Mouse (Mus musculus) central nervous system, embryonic 18 days (tissue): ENCODE data around the gene 1700122O11Rik. TPM values are rescaled to one million over a fixed set of nuclear protein-coding genes. Genes with fewer than 3 reads are reported as not detected.

Experiments used
- polyA plus RNA-seq: library from polyadenylated mRNA; depleted of rRNA; stranded (reverse); fragments of >200 nt; gene quantifications from 2 replicates; pipeline ENCODE4 v1.2.3, GENCODE M21; 2012; rRNA removed

1700122O11Rik gene
- not detected in 2 replicates for polyA plus RNA-seq

DNA sequence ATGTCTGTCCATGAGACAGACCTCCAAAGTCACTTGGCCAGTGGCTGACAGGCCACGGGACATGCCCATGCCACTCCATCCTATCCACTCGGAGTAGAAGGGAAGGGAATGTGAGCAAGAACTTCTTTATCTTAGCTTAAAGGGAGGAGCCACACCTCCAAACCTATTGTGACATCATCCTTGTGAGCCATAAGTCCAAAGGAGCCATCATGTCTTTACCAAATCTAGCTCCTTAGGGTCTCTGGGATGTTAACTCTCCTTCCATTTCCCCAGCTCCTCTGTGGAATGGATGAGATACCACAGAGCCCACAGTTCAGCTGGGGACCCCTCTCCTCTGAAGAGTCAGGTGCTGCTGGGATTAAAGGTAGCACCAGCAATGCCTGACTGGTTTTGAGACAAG, at the start of gene 1700122O11Rik:
Gene 1700122O11Rik, minus strand, starts transcription at position 101 of the 400 bp plus-strand sequence.

Other genes with a start within 250 kb of the 1700122O11Rik start
- gene Mdfi, start 203.6 kb downstream of the 1700122O11Rik start, polyA plus RNA-seq, result 15.1 and 20.7 TPM in 2 replicates
- gene Foxp4, start 113.6 kb downstream of the 1700122O11Rik start, polyA plus RNA-seq, result 76.0 and 86.9 TPM in 2 replicates
- gene 1700067P10Rik, start 51.0 kb upstream of the 1700122O11Rik start, polyA plus RNA-seq, result 0.05 TPM in 1 of 2 replicates, not detected in the other
- not detected in 2 replicates for gene 9830107B12Rik, start 108.0 kb upstream of the 1700122O11Rik start, polyA plus RNA-seq
- gene A530064D06Rik, start 129.0 kb upstream of the 1700122O11Rik start, polyA plus RNA-seq, result 0.05 TPM in 1 of 2 replicates, not detected in the other
- gene Trem1, start 194.5 kb upstream of the 1700122O11Rik start, polyA plus RNA-seq, result 0.03 TPM in 1 of 2 replicates, not detected in the other
- gene Trem3, start 209.5 kb upstream of the 1700122O11Rik start, polyA plus RNA-seq, result 0.08 and 0.09 TPM in 2 replicates
- gene Treml4, start 226.0 kb upstream of the 1700122O11Rik start, polyA plus RNA-seq, result 0.09 TPM in 1 of 2 replicates, not detected in the other